Comparison of ENCODE assay signal across 17 mouse cellular contexts in the genomic region with DNA sequence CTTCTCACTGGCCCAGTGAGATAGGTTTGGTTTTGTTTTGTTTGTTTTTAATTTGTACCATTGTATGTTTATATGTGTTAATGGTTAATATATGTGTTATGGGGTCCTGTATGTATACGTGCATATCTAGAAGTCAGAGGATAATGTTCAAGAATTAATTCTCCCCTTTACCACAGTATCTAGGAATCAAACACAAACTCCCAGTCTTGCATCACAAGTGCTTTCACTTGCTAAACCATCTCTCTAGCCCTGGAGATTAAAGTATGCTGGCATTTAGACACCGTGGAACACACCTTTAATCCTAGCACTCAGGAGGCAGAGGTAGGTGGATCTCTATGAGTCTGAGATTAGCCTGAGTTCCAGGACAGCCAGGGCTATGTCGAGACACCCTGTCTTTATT.
"Had no signal": no experiment of that assay in that cellular context is flagged by ENCODE, and none has a peak within 500 bp of the region (broad histone marks: within the 10 kb centered on the region; RNA-seq: fewer than 3 reads in every experiment).

No protein-coding gene starts in this region.

- DNase-seq: kidney, postnatal 36 days; layer of hippocampus, adult 9-11 months; layer of hippocampus, postnatal 36 days; lung, postnatal 4 days; right cerebral cortex, postnatal 4 days; spleen, adult 18-20 months; thymus, adult 2 months; thymus, postnatal 36 days had no signal

- H3K9ac ChIP-seq: limb, embryonic 15.5 days; liver, embryonic 12.5 days; lung, embryonic 14.5 days; midbrain, embryonic 12.5 days; neural tube, embryonic 15.5 days; stomach, embryonic 15.5 days had no signal

- H3K4me3 ChIP-seq: limb, embryonic 15.5 days; liver, embryonic 12.5 days; megakaryocyte, embryonic 14.5 days; midbrain, embryonic 12.5 days; neural tube, embryonic 15.5 days; stomach, embryonic 15.5 days had no signal

- H3K9me3 ChIP-seq: limb, embryonic 15.5 days; liver, embryonic 12.5 days; megakaryocyte, embryonic 14.5 days; midbrain, embryonic 12.5 days; neural tube, embryonic 15.5 days; stomach, embryonic 15.5 days had no signal

- H3K36me3 ChIP-seq: limb, embryonic 15.5 days; liver, embryonic 12.5 days; midbrain, embryonic 12.5 days; neural tube, embryonic 15.5 days; stomach, embryonic 15.5 days had no signal

- H3K27ac ChIP-seq: kidney, postnatal 0 days; limb, embryonic 15.5 days; liver, embryonic 12.5 days; midbrain, embryonic 12.5 days; neural tube, embryonic 15.5 days; stomach, embryonic 15.5 days had no signal

- H3K4me1 ChIP-seq: stomach, embryonic 15.5 days had no signal

- H3K4me2 ChIP-seq: limb, embryonic 15.5 days; liver, embryonic 12.5 days; lung, embryonic 14.5 days; midbrain, embryonic 12.5 days; neural tube, embryonic 15.5 days; stomach, embryonic 15.5 days had no signal

- ATAC-seq: liver, embryonic 12.5 days; midbrain, embryonic 16.5 days had no signal

- H3K27me3 ChIP-seq: limb, embryonic 15.5 days; liver, embryonic 12.5 days; megakaryocyte, embryonic 14.5 days; midbrain, embryonic 12.5 days; neural tube, embryonic 15.5 days; stomach, embryonic 15.5 days had no signal
